Mouse (Mus musculus): ENCODE measurements around the gene Pafah1b1.

Pafah1b1 gene

GRCm38 (mm10) chr11:74724235-74724791 lies at the start of gene Pafah1b1:
Gene Pafah1b1, minus strand, starts transcription at chr11:74724670.
- DNase-seq (ENCODE audit: low read depth, low spot score) = peak; percentile 95

- DNase-seq (ENCODE audit: low read depth, low spot score) = no peak
Measured at GRCm38 (mm10) chr11:74772386-74772785, 47.9 kb upstream of the Pafah1b1 start.

GRCm38 (mm10) chr11:74771650-74772049 lies 47.2 kb upstream of the Pafah1b1 start:
- no peak for DNase-seq (ENCODE audit: low read depth, low spot score)

GRCm38 (mm10) chr11:74771234-74771633 lies 46.8 kb upstream of the Pafah1b1 start:
- DNase-seq (ENCODE audit: low read depth, low spot score) = no peak

- peak; percentile 96 for DNase-seq (ENCODE audit: low read depth, low spot score)
Measured at GRCm38 (mm10) chr11:74770595-74771207, 46.2 kb upstream of the Pafah1b1 start, which contains the start of gene Mettl16. Gene Mettl16, plus strand, starts transcription at chr11:74770830.

GRCm38 (mm10) chr11:74770037-74770436 lies 45.6 kb upstream of the Pafah1b1 start:
- no peak for DNase-seq (ENCODE audit: low read depth, low spot score)

GRCm38 (mm10) chr11:74768045-74768444 lies 43.6 kb upstream of the Pafah1b1 start:
- DNase-seq (ENCODE audit: low read depth, low spot score) = no peak

- no peak for DNase-seq (ENCODE audit: low read depth, low spot score)
Measured at GRCm38 (mm10) chr11:74767469-74767868, 43.0 kb upstream of the Pafah1b1 start.

- no peak for DNase-seq (ENCODE audit: low read depth, low spot score)
Measured at GRCm38 (mm10) chr11:74763960-74764625, 39.6 kb upstream of the Pafah1b1 start.

- DNase-seq (ENCODE audit: low read depth, low spot score) = no peak
Measured at GRCm38 (mm10) chr11:74761011-74761705, 36.7 kb upstream of the Pafah1b1 start.

- DNase-seq (ENCODE audit: low read depth, low spot score) = no peak
Measured at GRCm38 (mm10) chr11:74756631-74757030, 32.2 kb upstream of the Pafah1b1 start.

GRCm38 (mm10) chr11:74751352-74752066 lies 27.0 kb upstream of the Pafah1b1 start:
- DNase-seq (ENCODE audit: low read depth, low spot score) = no peak

GRCm38 (mm10) chr11:74750662-74751351 lies 26.3 kb upstream of the Pafah1b1 start:
- no peak for DNase-seq (ENCODE audit: low read depth, low spot score)

GRCm38 (mm10) chr11:74749241-74749640 lies 24.8 kb upstream of the Pafah1b1 start:
- no peak for DNase-seq (ENCODE audit: low read depth, low spot score)

GRCm38 (mm10) chr11:74748022-74748421 lies 23.6 kb upstream of the Pafah1b1 start:
- no peak for DNase-seq (ENCODE audit: low read depth, low spot score)

GRCm38 (mm10) chr11:74737861-74738260 lies 13.4 kb upstream of the Pafah1b1 start:
- DNase-seq (ENCODE audit: low read depth, low spot score) = no peak

- no peak for DNase-seq (ENCODE audit: low read depth, low spot score)
Measured at GRCm38 (mm10) chr11:74734917-74735316, 10.4 kb upstream of the Pafah1b1 start.

GRCm38 (mm10) chr11:74725181-74725580 lies 711 bp upstream of the Pafah1b1 start:
- DNase-seq (ENCODE audit: low read depth, low spot score) = no peak

GRCm38 (mm10) chr11:74723357-74724234 lies 874 bp downstream of the Pafah1b1 start:
- DNase-seq (ENCODE audit: low read depth, low spot score) = peak; percentile 81

GRCm38 (mm10) chr11:74721971-74722370 lies 2.5 kb downstream of the Pafah1b1 start:
- DNase-seq (ENCODE audit: low read depth, low spot score) = no peak
